7 mouse cellular contexts compared by ENCODE assay signal in genomic region chr5:146867246-146867945, GRCm38 (mm10). TPM values are rescaled to one million over a fixed set of nuclear protein-coding genes. Genes with fewer than 3 reads are reported as not detected.
DNase-seq lines count a peak whose midpoint lies in the region; ATAC-seq and TF ChIP-seq lines count a peak whose summit lies in the region.

No protein-coding gene starts in this region.

- peak; percentile 92 for DNase-seq in NIH3T3 (ENCODE audit: low read depth)
- DNase-seq in cerebellum, postnatal 10 days, result peak; percentile 64 to 68
- peak; percentile 80 to 84 for DNase-seq in frontal cortex, postnatal 14 days (ENCODE audit: low spot score in 2 of 2)
- peak; percentile 86 to 96 for DNase-seq in left cerebral cortex, postnatal 14 days (ENCODE audit: low spot score in 2 of 2)
- peak; percentile 49 to 50 for DNase-seq in spleen, adult 2 months (ENCODE audit: low read depth in 1 of 2, low spot score in 2 of 2)

- ATAC-seq in hindbrain, embryonic 15.5 days (ENCODE audit: low FRiP score, low read depth), result peak; percentile 80
- peak; percentile 88 for ATAC-seq in megakaryocyte-erythroid progenitor cell, adult 5-6 weeks (replicated peaks; ENCODE audit: low FRiP score, low TSS enrichment, poor library complexity, severe bottlenecking)

- intact Hi-C loops in left cerebral cortex, postnatal 14 days (cut with DNase I), result no loop called here

- peak overlapping the region; percentile 42 for H3K4me2 ChIP-seq in hindbrain, embryonic 15.5 days

- H3K4me1 ChIP-seq in hindbrain, embryonic 15.5 days (replicated peaks), result peaks cover 14% of the 10 kb centered on the region
- peaks cover 6% of the 10 kb centered on the region; the same call in 1 of the 2 replicates for H3K4me1 ChIP-seq in spleen, adult 2 months (ENCODE audit: control insufficient read depth, insufficient read depth, insufficient read length)

- no peak for TF ChIP-seq POLR2A in spleen, adult 2 months (IDR thresholded peaks at IDR 0.05; ENCODE audit: low read depth, low read length)

- H3K36me3 ChIP-seq in hindbrain, embryonic 15.5 days, result no peaks in the 10 kb centered on the region
- H3K36me3 ChIP-seq in spleen, adult 2 months (ENCODE audit: control insufficient read depth, insufficient read depth, low read length), result no peaks in the 10 kb centered on the region

- WGBS in hindbrain, embryonic 15.5 days, result 7% methylated on average over 19 of the region's 19 CpGs
- WGBS in spleen, adult 2 months, result 12% methylated on average over 19 of the region's 19 CpGs

- peak overlapping the region; percentile 54 for H3K27ac ChIP-seq in hindbrain, embryonic 15.5 days (replicated peaks)
- 0 out of 2 replicates have a peak overlapping the region, but pooled peaks have one; percentile 17 for H3K27ac ChIP-seq in spleen, adult 2 months (ENCODE audit: insufficient read depth, low read length)

- H3K27me3 ChIP-seq in hindbrain, embryonic 15.5 days, result no peaks in the 10 kb centered on the region
- H3K27me3 ChIP-seq in spleen, adult 2 months (ENCODE audit: control insufficient read depth, insufficient read depth, low read length), result no peaks in the 10 kb centered on the region

- TF ChIP-seq CTCF in spleen, adult 2 months (IDR thresholded peaks at IDR 0.05; ENCODE audit: extremely low read depth, insufficient read depth, insufficient read length, insufficient replicate concordance), result no peak

- no peaks in the 10 kb centered on the region for H3K9me3 ChIP-seq in hindbrain, embryonic 15.5 days

- H3K4me3 ChIP-seq in hindbrain, embryonic 15.5 days, result peak overlapping the region; percentile 6; the same call in 1 of the 2 replicates
- H3K4me3 ChIP-seq in spleen, adult 2 months (ENCODE audit: extremely low read depth, insufficient read depth, insufficient read length), result peak overlapping the region; percentile 10; the same call in 1 of the 2 replicates

- H3K9ac ChIP-seq in hindbrain, embryonic 15.5 days, result 0 out of 2 replicates have a peak overlapping the region, but pooled peaks have one; percentile 0

RNA-seq across cellular contexts. Expression of gene Rasl11a, which starts 22.5 kb away (rescaled TPM):
- polyA plus RNA-seq in hindbrain, embryonic 15.5 days (2015; fragmentation: Nextera tagmentation; extraction: Ambion mirVana), result 9.3 and 9.9 TPM in 2 replicates
- total RNA-seq in left cerebral cortex, postnatal 14 days (2021), result 10 to 100 TPM in 1 of 2 experiments, 1 to 10 TPM in 1; 7.6 to 16.9 TPM
- not detected in 2 replicates for total RNA-seq in megakaryocyte-erythroid progenitor cell, adult 5-6 weeks (2014; fragmentation: Nextera tagmentation)
- total RNA-seq in megakaryocyte-erythroid progenitor cell, adult 5-6 weeks (2017), result 3.7 TPM in 1 of 2 replicates, not detected in the other
- 8.2 and 9.1 TPM in 2 replicates for polyA plus RNA-seq in spleen, adult 2 months (2012; rRNA removed)

RNA-seq across cellular contexts. Expression of gene Rpl21, which starts 34.7 kb away (rescaled TPM):
- polyA plus RNA-seq in hindbrain, embryonic 15.5 days (2015; fragmentation: Nextera tagmentation; extraction: Ambion mirVana), result 312 and 347 TPM in 2 replicates
- 100 to 1,000 TPM; 149 to 157 TPM for total RNA-seq in left cerebral cortex, postnatal 14 days (2021)
- total RNA-seq in megakaryocyte-erythroid progenitor cell, adult 5-6 weeks (2014; fragmentation: Nextera tagmentation), result 2,306 and 2,977 TPM in 2 replicates
- total RNA-seq in megakaryocyte-erythroid progenitor cell, adult 5-6 weeks (2017), result 2,430 and 3,681 TPM in 2 replicates
- 54.0 and 59.1 TPM in 2 replicates for polyA plus RNA-seq in spleen, adult 2 months (2012; rRNA removed)

Comparison
In these comparisons a context has a peak if more than half of its experiments do, and no peak if none do; other contexts are left out.
1. Peak in every context shown above with its lines: DNase-seq, ATAC-seq, H3K4me3 ChIP-seq and H3K27ac ChIP-seq.
2. RNA of gene Rpl21, which starts 34.7 kb away (total RNA-seq): 2,306 to 3,681 TPM in megakaryocyte-erythroid progenitor cell, adult 5-6 weeks; 149 to 157 TPM in left cerebral cortex, postnatal 14 days; every median in the first group is over 10 times any median in the second.